Mouse (Mus musculus) gastrocnemius, postnatal 4 days (tissue): ENCODE results near the gene Mocs2. TPM values are rescaled to one million over a fixed set of nuclear protein-coding genes. Genes with fewer than 3 reads are reported as not detected.

Source experiments
- DNase-seq, 2 experiments: peaks; one replicate each; pipeline ENCODE4 v3.0.0; 2021 to 2022; ENCODE audit warnings: low spot score in 2 of 2, mixed read lengths in 2 of 2
- long read RNA-seq, 2 experiments: library from polyadenylated mRNA; stranded (forward); transcript quantifications; one replicate each; pipeline ENCODE4 v2.0.0; 2021
- total RNA-seq, 2 experiments: library from RNA; stranded (reverse); gene quantifications; 2 replicates each; pipeline ENCODE4 v1.2.3; 2021

Mocs2 gene
- 10 to 100 TPM; 48.1 to 59.6 TPM for total RNA-seq
- long read RNA-seq, experiment 1, transcript Mocs2-207 (7 exons, 1,193 nt): major isoform, 29 of 54 reads
- long read RNA-seq, experiment 1, transcript Mocs2-208 (6 exons, 1,855 nt): minor isoform, 8 of 54 reads
- long read RNA-seq, experiment 1, partial matches to known transcripts: 1 of 54 reads
- long read RNA-seq, experiment 1, other reads (novel, unspliced or antisense): 13 of 54 reads
- long read RNA-seq, experiment 2, transcript Mocs2-208 (6 exons, 1,855 nt): minor isoform, 7 of 34 reads
- long read RNA-seq, experiment 2, transcript Mocs2-207 (7 exons, 1,193 nt): major isoform, 20 of 34 reads
- long read RNA-seq, experiment 2, partial matches to known transcripts: 0 of 34 reads
- long read RNA-seq, experiment 2, other reads (novel, unspliced or antisense): 7 of 34 reads

- peak; percentile 92 to 95 for DNase-seq
These were observed at the start of gene Mocs2 for GRCm38 (mm10) chr13:114817751-114818360. Mocs2 (plus strand) TSS chr13:114818236.

GRCm38 (mm10) chr13:114791511-114791910, 26.5 kb upstream of the Mocs2 start:
- no peak for DNase-seq

- DNase-seq: peak in 1 of 2 experiments; percentile 53
These were observed 24.6 kb upstream of the Mocs2 start for GRCm38 (mm10) chr13:114793250-114794030.

GRCm38 (mm10) chr13:114801857-114802256, 16.2 kb upstream of the Mocs2 start:
- DNase-seq: no peak

GRCm38 (mm10) chr13:114802971-114803370, 15.1 kb upstream of the Mocs2 start:
- no peak for DNase-seq

GRCm38 (mm10) chr13:114809624-114810210, 8.3 kb upstream of the Mocs2 start:
- peak in 1 of 2 experiments; percentile 2 for DNase-seq

GRCm38 (mm10) chr13:114818513-114818912, 477 bp downstream of the Mocs2 start:
- no peak for DNase-seq

- no peak for DNase-seq
These were observed 4.8 kb downstream of the Mocs2 start for GRCm38 (mm10) chr13:114822871-114823270.

GRCm38 (mm10) chr13:114825377-114825855, 7.4 kb downstream of the Mocs2 start:
- DNase-seq: no peak

- DNase-seq: no peak
These were observed 13.4 kb downstream of the Mocs2 start for GRCm38 (mm10) chr13:114831367-114831833.

- DNase-seq: no peak
These were observed 14.7 kb downstream of the Mocs2 start for GRCm38 (mm10) chr13:114832761-114833160.

GRCm38 (mm10) chr13:114833351-114833750, 15.3 kb downstream of the Mocs2 start:
- DNase-seq: no peak

- no peak for DNase-seq
These were observed 16.5 kb downstream of the Mocs2 start for GRCm38 (mm10) chr13:114834580-114834979.

- no peak for DNase-seq
These were observed 19.0 kb downstream of the Mocs2 start for GRCm38 (mm10) chr13:114837061-114837460.

GRCm38 (mm10) chr13:114838535-114838990, 20.5 kb downstream of the Mocs2 start:
- peak in 1 of 2 experiments; percentile 80 for DNase-seq

- DNase-seq: no peak
These were observed 21.1 kb downstream of the Mocs2 start for GRCm38 (mm10) chr13:114839098-114839497.

GRCm38 (mm10) chr13:114840545-114840944, 22.5 kb downstream of the Mocs2 start:
- DNase-seq: no peak

GRCm38 (mm10) chr13:114843318-114843717, 25.3 kb downstream of the Mocs2 start:
- DNase-seq: no peak

- no peak for DNase-seq
These were observed 27.8 kb downstream of the Mocs2 start for GRCm38 (mm10) chr13:114845804-114846203.

- no peak for DNase-seq
These were observed 30.9 kb downstream of the Mocs2 start for GRCm38 (mm10) chr13:114848945-114849344.
